In genomic region chr8:95555963-95556362, GRCm38 (mm10) we compare ENCODE assay signal across 1 mouse cellular context.
TF ChIP-seq lines count a peak whose summit lies in the region.

No protein-coding gene starts in this region.

TF ChIP-seq in MEL, 35 proteins besides CTCF, POLR2A, EP300 and RAD21 (continued from another document):
- TF ChIP-seq JUND (IDR thresholded peaks at IDR 0.05; ENCODE audit: low read depth, low read length): peak; percentile 83; the same call in 1 of the 2 replicates
- TF ChIP-seq GATA1 (IDR thresholded peaks at IDR 0.05; ENCODE audit: low read depth, low read length): peak; percentile 63
- TF ChIP-seq TAL1 (IDR thresholded peaks at IDR 0.05; ENCODE audit: low read length): peak; percentile 56
